Mouse (Mus musculus): ENCODE data around the gene Gpr179.

The Gpr179 gene

GRCm38 (mm10) chr11:97285852-97286775 lies 65.8 kb downstream of the Gpr179 start:
- no peak for DNase-seq

GRCm38 (mm10) chr11:97284854-97285253 lies 67.0 kb downstream of the Gpr179 start:
- no peak for DNase-seq

GRCm38 (mm10) chr11:97282179-97282578 lies 69.7 kb downstream of the Gpr179 start:
- no peak for DNase-seq

Measured in thymus, postnatal 14 days (tissue).